Mouse (Mus musculus): Measurements from ENCODE around the gene Sardh.

Sardh gene

GRCm38 (mm10) chr2:27164796-27165590 lies 83.1 kb downstream of the Sardh start, which contains the start of gene Dbh:
Gene Dbh (plus strand): TSS chr2:27165233.
- DNase-seq, result no peak

GRCm38 (mm10) chr2:27163851-27164250 lies 84.3 kb downstream of the Sardh start:
- DNase-seq, result no peak

- no peak for DNase-seq
These were observed 85.5 kb downstream of the Sardh start for GRCm38 (mm10) chr2:27162656-27163055.

- DNase-seq, result no peak
These were observed 86.6 kb downstream of the Sardh start for GRCm38 (mm10) chr2:27161526-27161925.

- DNase-seq, result no peak
These were observed 91.5 kb downstream of the Sardh start for GRCm38 (mm10) chr2:27156596-27156995.

GRCm38 (mm10) chr2:27154466-27155185 lies 93.5 kb downstream of the Sardh start:
- peak; percentile 68 for DNase-seq

- no peak for DNase-seq
These were observed 98.7 kb downstream of the Sardh start for GRCm38 (mm10) chr2:27149457-27149856.

GRCm38 (mm10) chr2:27146840-27147239 lies 101.3 kb downstream of the Sardh start:
- no peak for DNase-seq

GRCm38 (mm10) chr2:27144957-27145356 lies 103.2 kb downstream of the Sardh start:
- DNase-seq, result no peak

GRCm38 (mm10) chr2:27141950-27142693 lies 106.0 kb downstream of the Sardh start, which contains the start of gene Fam163b:
Gene Fam163b (minus strand): TSS chr2:27142491.
- DNase-seq, result peak; percentile 37
